Mouse (Mus musculus) adrenal gland, postnatal 25 days (tissue): ENCODE results near the gene Hs3st1. TPM values are rescaled to one million over a fixed set of nuclear protein-coding genes. Genes with fewer than 3 reads are reported as not detected.
A peak's percentile ranks its signal among the peaks of the same experiment; 100 is the strongest.
"Not testable (repeated sequence)": the region's sequence is repeated elsewhere in the genome, so short reads cannot be mapped to it uniquely, and the experiment has no call there.

ENCODE experiments used
- DNase-seq: peaks from one replicate; pipeline ENCODE4 v3.0.0; 2021; ENCODE audit warnings: mixed read lengths
- long read RNA-seq: library from polyadenylated mRNA; stranded (forward); transcript quantifications from one replicate; pipeline ENCODE4 v2.0.0, GENCODE M21; 2021
- total RNA-seq: library from RNA; stranded (reverse); gene quantifications from 2 replicates; pipeline ENCODE4 v1.2.3, GENCODE M21; 2021

The Hs3st1 gene
- 30.4 and 36.1 TPM in 2 replicates for total RNA-seq
- long read RNA-seq, transcript Hs3st1-201 (2 exons, 1,684 nt), result major isoform, 15 of 17 reads
- long read RNA-seq, partial matches to known transcripts, result 0 of 17 reads
- long read RNA-seq, other reads (novel, unspliced or antisense), result 2 of 17 reads

DNA sequence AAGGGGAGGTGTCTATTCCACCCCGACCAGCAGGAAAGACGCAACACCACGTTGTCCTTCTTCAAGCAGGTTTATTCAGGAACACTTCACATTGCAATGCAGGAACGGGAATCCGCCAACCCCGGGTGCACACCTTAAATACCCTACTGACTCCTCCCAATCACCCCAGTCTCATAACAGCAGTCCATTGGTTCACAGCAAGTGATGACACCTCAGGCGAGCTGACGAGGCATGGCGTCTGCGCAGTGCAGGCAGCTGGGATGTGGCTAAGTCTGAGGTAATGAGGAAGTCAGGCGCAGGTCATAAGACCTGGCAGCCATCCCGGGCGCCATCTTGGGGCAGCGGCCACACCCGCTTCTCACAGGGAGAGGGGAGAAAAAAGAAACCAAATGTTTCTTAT, at the start of gene Hs3st1:
Gene Hs3st1, minus strand, starts transcription at position 101 of the 400 bp plus-strand sequence.
- DNase-seq, result not testable (repeated sequence)

DNA sequence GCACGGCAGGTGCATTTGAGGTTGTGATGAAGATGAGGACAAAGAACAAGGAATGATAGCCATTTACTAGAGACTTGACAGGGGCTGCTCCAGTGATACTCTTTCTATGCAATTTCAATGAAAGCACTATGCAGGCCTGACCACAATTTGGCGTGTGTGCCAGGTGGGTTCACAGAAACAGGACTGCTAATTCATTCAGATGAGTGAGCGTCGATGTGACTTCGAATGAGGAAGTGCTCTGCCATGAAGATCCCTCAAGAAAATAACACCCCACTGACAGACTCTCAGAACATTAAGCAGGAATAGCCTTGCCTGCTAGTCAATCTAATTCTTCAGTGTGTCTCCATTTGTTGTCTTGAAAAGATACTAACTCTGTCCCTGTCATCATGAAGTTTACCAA, 49.4 kb upstream of the Hs3st1 start:
- DNase-seq, result no peak

- no peak for DNase-seq
Measured at GRCm38 (mm10) chr5:39803941-39804340, 48.7 kb upstream of the Hs3st1 start.

GRCm38 (mm10) chr5:39803457-39803856, 48.2 kb upstream of the Hs3st1 start:
- DNase-seq, result no peak

DNA sequence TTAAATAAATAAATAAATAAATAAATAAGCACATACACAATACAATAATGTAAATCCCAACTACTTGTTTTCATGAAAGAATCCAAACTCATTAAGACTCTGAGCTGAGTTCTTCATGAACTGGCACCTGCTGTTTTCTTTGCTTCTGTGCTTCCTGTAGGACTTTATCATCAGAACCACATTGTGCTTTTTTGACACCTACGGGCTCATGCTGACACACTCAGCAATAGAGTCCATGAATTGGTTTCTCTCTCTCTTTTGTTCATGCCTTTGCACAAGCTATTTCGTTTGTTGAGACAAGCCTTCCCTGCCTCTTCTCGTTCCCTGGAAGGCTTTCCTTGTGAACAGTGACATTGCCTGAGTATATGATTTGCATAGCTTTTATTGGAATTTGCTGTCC, 46.8 kb upstream of the Hs3st1 start:
- DNase-seq, result no peak

- no peak for DNase-seq
Measured at GRCm38 (mm10) chr5:39777094-39777710, 21.9 kb upstream of the Hs3st1 start.

DNA sequence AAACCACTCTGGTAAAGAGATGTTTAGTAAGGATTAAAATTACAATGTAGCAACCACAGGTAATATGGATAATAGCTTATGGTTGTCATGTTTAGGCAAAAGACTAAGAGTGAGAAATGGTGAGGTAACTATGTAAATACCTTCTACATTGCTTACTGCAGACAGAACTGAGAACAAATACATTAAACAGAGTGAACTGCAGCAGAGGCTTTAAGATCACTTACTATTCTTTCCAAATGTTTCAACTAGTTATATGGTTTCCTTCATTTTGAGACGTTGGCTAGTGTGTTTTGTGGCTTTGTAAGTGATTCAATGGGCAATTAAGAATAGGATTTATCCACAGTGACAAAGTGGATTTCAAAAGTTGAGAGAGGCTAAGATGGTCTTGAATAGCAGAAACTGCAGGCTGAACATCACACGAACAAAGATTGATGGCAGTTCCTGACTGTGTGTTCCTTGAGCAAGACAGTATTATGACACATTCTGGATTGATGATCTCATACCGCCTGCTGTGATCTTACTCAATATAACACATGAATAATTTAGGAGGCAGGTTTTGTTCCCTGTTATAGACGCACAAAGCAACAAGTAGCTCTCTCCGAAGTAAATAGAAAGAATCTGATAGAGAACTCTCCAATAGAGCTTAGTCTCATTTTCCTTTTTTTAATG, 16.5 kb upstream of the Hs3st1 start:
- no peak for DNase-seq

DNA sequence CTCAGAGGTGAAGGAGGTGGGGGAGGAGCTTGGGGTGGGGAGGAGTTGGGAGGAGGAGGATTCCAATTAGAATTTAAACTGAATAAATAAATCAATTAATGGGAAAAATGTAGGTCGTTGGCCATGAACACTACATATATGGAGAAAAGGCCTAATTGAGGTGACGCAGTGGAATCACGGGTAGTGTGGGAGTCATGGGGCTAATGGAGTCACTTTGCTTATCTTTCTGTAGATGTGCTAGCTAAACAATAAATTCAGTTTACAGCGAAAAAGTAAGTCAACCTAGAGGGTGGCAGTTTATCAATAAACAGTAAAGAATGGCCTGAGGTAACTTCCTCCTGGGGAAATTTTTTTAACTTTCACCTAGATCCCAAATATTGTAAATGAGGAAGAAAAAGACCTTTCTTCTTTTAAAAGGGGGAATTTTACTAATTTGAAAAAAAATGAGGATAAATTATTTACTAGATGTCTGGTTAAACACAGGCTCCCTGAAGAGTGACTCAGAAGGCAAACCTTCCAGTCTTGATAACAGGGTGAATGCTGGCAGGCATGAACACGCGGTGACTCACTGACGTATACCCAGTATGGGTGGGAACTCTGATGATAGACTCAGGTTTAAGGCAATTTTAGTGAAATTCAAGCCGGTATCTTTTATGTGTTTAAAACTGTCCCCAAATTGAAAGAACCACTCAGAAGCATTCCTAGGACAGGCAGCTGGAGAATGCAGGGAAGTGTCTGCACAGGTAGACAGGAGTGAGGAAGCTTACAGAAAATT, 6.6 kb upstream of the Hs3st1 start:
- DNase-seq, result peak; percentile 17

DNA sequence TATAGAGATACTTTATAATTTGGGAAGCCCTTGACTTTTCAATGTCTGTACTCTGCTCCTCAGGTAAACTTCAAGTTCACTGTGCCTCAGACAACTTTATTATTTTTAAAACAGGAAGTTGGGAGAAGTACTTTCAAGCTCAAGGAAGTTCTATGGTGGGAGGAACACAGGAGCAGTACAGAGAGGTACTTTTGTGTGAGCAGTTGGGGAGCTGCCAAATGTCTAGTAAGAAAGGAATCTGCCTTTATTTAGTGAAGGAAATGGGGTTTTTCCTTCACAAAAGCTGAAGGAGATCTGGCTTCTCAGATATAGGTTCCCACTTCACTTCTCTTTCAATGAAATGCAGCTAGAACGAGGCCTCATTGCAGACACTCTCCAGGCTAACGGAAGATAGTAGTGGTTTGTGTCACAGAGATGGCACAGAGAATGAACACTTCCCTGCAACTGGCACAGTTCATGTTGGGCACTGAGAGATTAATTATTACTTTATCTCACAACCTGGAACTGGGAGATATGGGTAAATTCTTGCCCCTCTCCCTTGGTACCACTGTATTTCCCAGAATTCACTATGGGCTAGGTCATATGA, 3.7 kb upstream of the Hs3st1 start:
- DNase-seq, result no peak

- DNase-seq, result no peak
Measured at GRCm38 (mm10) chr5:39736843-39737242, 18.4 kb downstream of the Hs3st1 start.

DNA sequence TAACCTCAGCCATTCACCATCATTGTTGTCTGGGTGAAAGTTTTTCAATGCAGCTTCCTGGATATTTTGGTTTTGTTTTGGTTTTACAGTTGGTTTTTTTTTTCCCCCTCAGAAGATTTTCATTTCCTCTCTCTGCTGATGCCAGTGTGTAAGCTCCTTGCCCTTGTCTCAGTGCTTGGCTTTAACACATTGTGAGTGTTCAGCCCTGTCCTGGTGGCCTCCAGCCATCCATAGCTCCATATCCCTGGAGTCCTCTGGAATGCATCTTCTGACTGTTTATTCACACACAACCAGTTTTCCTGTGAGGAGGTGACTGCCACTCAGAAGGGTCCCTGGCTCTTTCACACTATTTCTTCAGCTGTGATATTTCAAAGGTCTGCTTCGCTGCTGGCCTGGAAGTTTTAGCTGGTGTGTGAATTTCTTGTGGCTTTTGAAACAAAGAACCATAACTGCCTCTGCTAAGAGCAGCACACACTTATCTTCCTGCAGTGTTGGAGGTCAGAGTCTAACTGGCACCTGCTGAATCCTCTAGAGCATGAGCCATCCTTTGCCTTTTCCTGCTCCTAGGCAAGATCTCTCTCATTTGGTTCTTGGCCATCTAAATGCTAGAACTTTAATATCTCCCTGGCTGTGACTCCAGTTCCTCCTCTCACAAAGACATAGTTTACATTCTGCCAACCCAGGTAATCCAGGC, 21.4 kb downstream of the Hs3st1 start:
- no peak for DNase-seq

DNA sequence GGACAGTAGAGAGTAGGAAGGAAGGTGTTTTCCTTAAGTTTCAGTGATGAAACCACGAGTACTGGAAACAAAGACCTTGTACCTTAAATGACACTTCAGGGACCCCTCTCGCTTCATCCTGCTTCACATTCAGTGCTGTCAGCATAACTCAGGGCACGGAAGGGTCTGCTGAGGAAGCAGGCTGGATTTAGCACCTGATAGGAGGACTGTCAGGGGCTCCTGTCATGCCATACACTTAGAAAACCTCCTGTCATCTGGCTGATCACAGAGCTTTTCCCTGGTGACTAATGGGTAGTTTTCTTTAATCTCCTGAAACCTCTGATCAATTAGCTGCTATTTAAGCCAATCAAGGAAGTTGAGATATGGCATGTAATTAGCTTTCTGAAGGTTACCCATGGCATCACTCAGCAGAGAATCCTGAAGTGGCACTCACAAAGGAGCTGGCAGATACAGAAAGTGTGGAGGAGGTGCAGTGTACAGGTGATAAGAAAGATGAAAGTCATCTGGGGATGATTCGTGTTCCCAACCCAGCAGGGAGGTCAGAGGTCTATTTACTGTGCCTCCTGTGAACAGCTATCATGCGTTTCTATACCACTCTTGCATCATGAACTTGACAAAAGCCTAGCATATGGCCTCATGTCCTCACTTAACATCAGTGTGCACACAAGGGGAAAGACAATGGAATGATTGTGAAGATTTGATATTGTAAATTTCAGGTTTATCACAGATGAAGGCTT, 22.1 kb downstream of the Hs3st1 start:
- DNase-seq, result no peak

DNA sequence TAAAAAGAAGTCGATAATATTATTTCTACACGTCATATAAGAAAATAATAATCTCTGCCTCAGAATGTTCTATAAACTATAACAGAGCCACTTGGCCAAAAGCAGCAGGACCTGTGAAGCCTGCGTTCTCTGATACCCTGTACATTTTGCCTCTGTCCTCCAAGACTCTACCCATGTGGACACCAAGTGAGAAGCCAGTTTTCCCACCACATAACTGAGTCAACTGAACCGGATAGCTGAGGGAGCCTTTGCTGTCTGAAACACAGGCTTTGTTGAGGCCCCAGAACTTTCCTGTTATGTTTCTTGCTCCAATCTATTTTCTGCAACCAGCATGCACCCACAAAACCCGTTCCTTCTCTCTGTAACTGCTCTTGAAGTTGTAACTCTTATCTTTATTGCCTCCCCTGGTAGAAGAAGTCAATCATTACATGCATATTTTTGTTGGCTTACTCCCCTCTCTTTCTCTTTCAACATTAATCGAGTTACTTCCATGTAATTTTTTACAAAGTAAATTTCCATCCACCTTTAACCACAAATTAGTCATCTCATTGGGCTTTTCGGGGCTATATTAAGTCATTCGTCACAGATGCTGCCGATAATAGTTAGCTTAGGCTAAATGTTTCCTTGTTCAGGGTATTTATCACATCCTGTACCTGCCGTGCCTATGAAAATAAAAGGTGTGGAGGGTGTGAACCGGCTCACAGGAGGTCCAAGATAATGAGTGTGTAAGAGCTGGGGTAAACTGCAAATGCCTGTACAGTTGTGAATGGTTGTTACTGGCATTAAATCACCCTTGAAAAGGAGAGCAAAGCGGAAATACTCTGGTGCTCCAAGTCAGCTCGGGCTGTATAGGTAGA, 39.4 kb downstream of the Hs3st1 start:
- DNase-seq, result no peak

GRCm38 (mm10) chr5:39715193-39715592, 40.1 kb downstream of the Hs3st1 start:
- DNase-seq, result peak; percentile 5

DNA sequence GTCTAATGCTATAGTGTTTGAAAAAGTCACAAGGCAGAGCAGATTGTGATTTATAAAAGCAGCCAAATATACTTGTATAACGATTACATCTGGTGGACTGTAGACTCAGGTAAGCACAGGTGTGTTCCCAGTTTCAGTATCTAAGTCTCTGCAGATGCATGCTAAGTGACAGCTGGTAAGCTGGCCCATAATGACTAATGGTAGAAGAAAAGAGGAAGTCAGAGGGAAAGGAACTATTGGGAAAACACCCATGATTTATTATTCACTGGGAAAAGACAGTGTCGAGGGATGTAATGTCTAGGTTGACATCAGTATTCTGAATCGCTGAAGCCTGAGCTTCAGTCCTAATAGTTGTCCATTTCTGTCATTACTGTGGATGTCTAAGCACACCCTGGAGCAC, 49.7 kb downstream of the Hs3st1 start:
- DNase-seq, result no peak

DNA sequence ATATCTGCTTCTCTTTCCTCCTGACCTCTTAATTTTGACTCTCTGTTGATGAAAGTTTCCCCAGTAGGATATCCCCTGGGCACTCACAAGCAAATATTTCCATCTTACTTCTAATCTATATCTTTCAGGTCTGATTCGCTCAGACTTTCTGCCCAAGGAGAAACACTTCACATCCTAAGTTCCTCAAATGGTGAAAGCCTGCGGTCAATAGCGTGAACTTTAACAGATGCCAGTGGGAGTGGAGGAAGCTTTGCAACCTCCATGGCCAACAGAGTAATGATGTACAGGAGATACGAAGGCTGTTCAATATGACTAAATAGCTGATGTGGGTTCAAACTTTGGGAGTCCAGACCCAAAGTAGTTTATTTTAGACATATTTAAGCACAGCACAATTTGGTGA, 94.4 kb downstream of the Hs3st1 start:
- no peak for DNase-seq

DNA sequence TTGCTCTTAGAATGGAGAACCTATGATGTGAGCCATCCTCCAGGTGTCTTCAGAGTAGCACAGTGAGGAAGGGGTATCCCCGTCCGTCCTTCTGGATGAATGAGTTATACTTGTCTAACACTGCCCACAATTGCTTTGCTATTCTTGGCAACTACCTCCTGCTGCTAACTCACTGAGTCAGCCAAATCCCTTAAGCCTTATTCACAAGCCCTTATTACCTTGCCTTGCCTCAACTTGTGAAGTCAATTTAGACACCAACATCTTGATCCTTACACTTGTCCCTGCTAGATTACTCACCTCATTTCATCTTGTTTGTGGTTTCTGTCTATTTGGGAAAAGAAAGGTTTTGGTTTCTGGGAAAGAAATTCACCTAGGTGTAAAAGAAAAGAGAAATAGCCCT, 95.9 kb downstream of the Hs3st1 start:
- no peak for DNase-seq

- peak; percentile 27 for DNase-seq
Measured at GRCm38 (mm10) chr5:39644827-39645380, 110.4 kb downstream of the Hs3st1 start.

GRCm38 (mm10) chr5:39643924-39644826, 111.1 kb downstream of the Hs3st1 start:
- peak; percentile 92 for DNase-seq
